Comparison of ENCODE assay signal across 15 mouse cellular contexts in genomic region chr5:102072057-102072456, GRCm38 (mm10). TPM values are rescaled to one million over a fixed set of nuclear protein-coding genes. Genes with fewer than 3 reads are reported as not detected.
DNase-seq lines count a peak whose midpoint lies in the region; ATAC-seq and TF ChIP-seq lines count a peak whose summit lies in the region.
"Had no signal": no experiment of that assay in that cellular context is flagged by ENCODE, and none has a peak within 500 bp of the region (broad histone marks: within the 10 kb centered on the region; RNA-seq: fewer than 3 reads in every experiment).

No protein-coding gene starts in this region.

- TF ChIP-seq CTCF in midbrain, postnatal 0 days (IDR thresholded peaks at IDR 0.05) = no peak
- TF ChIP-seq CTCF in kidney, adult 2 months (conservative IDR thresholded peaks at IDR 0.05; ENCODE audit: insufficient read depth, insufficient read length, low read depth, low read length) = no peak
- no peak for TF ChIP-seq CTCF in layer of hippocampus, adult 2 months (conservative IDR thresholded peaks at IDR 0.05)

- no peak overlapping the region for H3K27ac ChIP-seq in forebrain, embryonic 11.5 days (ENCODE audit: low read depth, low read length)
- no peak overlapping the region for H3K27ac ChIP-seq in forebrain, embryonic 13.5 days
- peak overlapping the region; percentile 36; the same call in 1 of the 2 replicates for H3K27ac ChIP-seq in brown adipose tissue, adult 24 weeks (replicated peaks; ENCODE audit: low read depth, low read length)
- H3K27ac ChIP-seq in macrophage = peak overlapping the region; percentile 100
- no peak overlapping the region for H3K27ac ChIP-seq in midbrain, postnatal 0 days (ENCODE audit: low read depth, low read length)
- no peak overlapping the region for H3K27ac ChIP-seq in kidney, adult 2 months (ENCODE audit: insufficient read depth, low read depth, low read length)
- H3K27ac ChIP-seq in layer of hippocampus, adult 2 months = no peak overlapping the region
- H3K27ac ChIP-seq: limb, embryonic 13.5 days; liver, embryonic 15.5 days had no signal

- no peak overlapping the region for H3K9ac ChIP-seq in forebrain, embryonic 11.5 days (ENCODE audit: low read length)
- H3K9ac ChIP-seq in forebrain, embryonic 13.5 days = no peak overlapping the region
- H3K9ac ChIP-seq in midbrain, postnatal 0 days (replicated peaks; ENCODE audit: low read length, poor library complexity, severe bottlenecking) = no peak overlapping the region
- H3K9ac ChIP-seq: limb, embryonic 13.5 days; liver, embryonic 15.5 days had no signal

- no peak for ATAC-seq in forebrain, embryonic 11.5 days (replicated peaks; ENCODE audit: low FRiP score)
- ATAC-seq in forebrain, embryonic 13.5 days = no peak
- no peak for ATAC-seq in midbrain, postnatal 0 days (ENCODE audit: low FRiP score)

- H3K27me3 ChIP-seq in forebrain, embryonic 11.5 days (ENCODE audit: control insufficient read depth, insufficient read depth, low read length) = no peaks in the 10 kb centered on the region
- H3K27me3 ChIP-seq in forebrain, embryonic 13.5 days = no peaks in the 10 kb centered on the region
- no peaks in the 10 kb centered on the region for H3K27me3 ChIP-seq in midbrain, postnatal 0 days (ENCODE audit: insufficient read depth, low read length)
- H3K27me3 ChIP-seq in kidney, adult 2 months (replicated peaks; ENCODE audit: control insufficient read depth, insufficient read depth, low read length) = no peaks in the 10 kb centered on the region
- H3K27me3 ChIP-seq: limb, embryonic 13.5 days; liver, embryonic 15.5 days had no signal

- peaks cover 20% of the 10 kb centered on the region for H3K79me2 ChIP-seq in macrophage (ENCODE audit: inconsistent target)

- H3K9me3 ChIP-seq in forebrain, embryonic 11.5 days (ENCODE audit: control insufficient read depth, low read length) = no peaks in the 10 kb centered on the region
- H3K9me3 ChIP-seq in forebrain, embryonic 13.5 days (replicated peaks) = no peaks in the 10 kb centered on the region
- no peaks in the 10 kb centered on the region for H3K9me3 ChIP-seq in midbrain, postnatal 0 days (ENCODE audit: low read length)
- H3K9me3 ChIP-seq: limb, embryonic 13.5 days; liver, embryonic 15.5 days had no signal

- no peak for DNase-seq in forebrain, embryonic 11.5 days (ENCODE audit: low spot score)
- DNase-seq in midbrain, postnatal 0 days (ENCODE audit: low spot score) = peak; percentile 22
- no peak for DNase-seq in kidney, adult 2 months
- DNase-seq in layer of hippocampus, adult 2 months (ENCODE audit: low spot score in 2 of 2) = no peak
- DNase-seq in cerebellum, postnatal 10 days = no peak
- DNase-seq: cerebellum, adult 11 months; cerebellum, postnatal 36 days; kidney, adult 8-10 months; kidney, postnatal 36 days; right cerebral cortex, postnatal 4 days had no signal

- H3K4me2 ChIP-seq in forebrain, embryonic 11.5 days (ENCODE audit: low read depth, low read length, severe bottlenecking) = 0 out of 2 replicates have a peak overlapping the region, but pooled peaks have one; percentile 21
- no peak overlapping the region for H3K4me2 ChIP-seq in forebrain, embryonic 13.5 days
- H3K4me2 ChIP-seq in midbrain, postnatal 0 days (ENCODE audit: low read depth, low read length, poor library complexity, severe bottlenecking) = no peak overlapping the region
- H3K4me2 ChIP-seq: limb, embryonic 13.5 days; liver, embryonic 15.5 days had no signal

- H3K36me3 ChIP-seq in forebrain, embryonic 11.5 days (ENCODE audit: control insufficient read depth, insufficient read depth, low read length) = no peaks in the 10 kb centered on the region
- H3K36me3 ChIP-seq in forebrain, embryonic 13.5 days (ENCODE audit: poor library complexity, severe bottlenecking) = no peaks in the 10 kb centered on the region
- no peaks in the 10 kb centered on the region for H3K36me3 ChIP-seq in macrophage (ENCODE audit: inconsistent target)
- no peaks in the 10 kb centered on the region; the same call in 1 of the 2 replicates for H3K36me3 ChIP-seq in midbrain, postnatal 0 days (ENCODE audit: insufficient read depth, low read length)
- H3K36me3 ChIP-seq in kidney, adult 2 months (ENCODE audit: control insufficient read depth, insufficient read depth, low read length) = no peaks in the 10 kb centered on the region
- H3K36me3 ChIP-seq: liver, embryonic 15.5 days had no signal

- no peak overlapping the region for H3K4me3 ChIP-seq in forebrain, embryonic 11.5 days (ENCODE audit: low read depth, low read length)
- no peak overlapping the region for H3K4me3 ChIP-seq in forebrain, embryonic 13.5 days
- peak overlapping the region; percentile 16; the same call in 1 of the 2 replicates for H3K4me3 ChIP-seq in brown adipose tissue, adult 24 weeks (ENCODE audit: insufficient read depth, low read depth, low read length)
- H3K4me3 ChIP-seq in macrophage (ENCODE audit: inconsistent target) = no peak overlapping the region
- H3K4me3 ChIP-seq in midbrain, postnatal 0 days (ENCODE audit: low read depth, low read length) = no peak overlapping the region
- no peak overlapping the region for H3K4me3 ChIP-seq in kidney, adult 2 months (ENCODE audit: insufficient read depth, low read depth, low read length)
- H3K4me3 ChIP-seq in layer of hippocampus, adult 2 months = no peak overlapping the region
- H3K4me3 ChIP-seq: limb, embryonic 13.5 days; liver, embryonic 15.5 days had no signal

- H3K4me1 ChIP-seq in forebrain, embryonic 11.5 days (replicated peaks; ENCODE audit: control insufficient read depth, insufficient read depth, low read length) = peaks cover 11% of the 10 kb centered on the region; the same call in 1 of the 2 replicates
- H3K4me1 ChIP-seq in forebrain, embryonic 13.5 days = peaks cover 43% of the 10 kb centered on the region
- 0 out of 2 replicates have a peak, but pooled peaks cover under 1% of the 10 kb centered on the region for H3K4me1 ChIP-seq in brown adipose tissue, adult 24 weeks (ENCODE audit: control insufficient read depth, insufficient read depth, insufficient read length, low read length)
- peaks cover 9% of the 10 kb centered on the region; the same call in 1 of the 2 replicates for H3K4me1 ChIP-seq in midbrain, postnatal 0 days (ENCODE audit: insufficient read depth, low read length)
- H3K4me1 ChIP-seq in kidney, adult 2 months (ENCODE audit: control insufficient read depth, insufficient read depth, low read length) = 0 out of 2 replicates have a peak, but pooled peaks cover 5% of the 10 kb centered on the region

- 29% methylated on average over 4 of the region's 4 CpGs for WGBS in forebrain, embryonic 11.5 days
- 18% methylated on average over 4 of the region's 4 CpGs for WGBS in forebrain, embryonic 13.5 days
- WGBS in macrophage (ENCODE audit: missing documents) = 89% methylated on average over 4 of the region's 4 CpGs
- WGBS in midbrain, postnatal 0 days = 30% methylated on average over 4 of the region's 4 CpGs
- WGBS in kidney, adult 2 months = 94% methylated on average over 4 of the region's 4 CpGs

- TF ChIP-seq POLR2A in kidney, adult 2 months (IDR thresholded peaks at IDR 0.05; ENCODE audit: low read depth, low read length) = no peak

RNA-seq across cellular contexts. Expression of gene Wdfy3, which starts 2.3 kb away (rescaled TPM):
- polyA plus RNA-seq in forebrain, embryonic 11.5 days (2014; fragmentation: Nextera tagmentation; extraction: Ambion mirVana) = 29.2 and 29.6 TPM in 2 replicates
- 22.9 and 24.6 TPM in 2 replicates for polyA plus RNA-seq in forebrain, embryonic 13.5 days (2015; fragmentation: Nextera tagmentation; extraction: Ambion mirVana)
- polyA plus RNA-seq in brown adipose tissue, adult 24 weeks (2012; ENCODE audit: insufficient read depth, insufficient read length, missing spikeins) = 8.2 and 9.1 TPM in 2 replicates
- 100 to 1,000 TPM; 154 to 501 (median 335) TPM for total RNA-seq in macrophage (2018; cell fraction: chromatin; rRNA removed)
- total RNA-seq in macrophage (2018; cell fraction: cytosol; rRNA removed) = 10 to 100 TPM; 33.2 to 88.4 (median 66.0) TPM
- total RNA-seq in macrophage (2018; cell fraction: nucleus; rRNA removed) = 100 to 1,000 TPM in 25 of 26 experiments, 10 to 100 TPM in 1; 87.8 to 329 (median 181) TPM
- polyA plus RNA-seq in macrophage (2018) = 31.1 to 45.6 TPM (median 42.4 TPM) in 3 replicates
- 87.9 and 89.2 TPM in 2 replicates for total RNA-seq in midbrain, postnatal 0 days (2014; rRNA removed)
- 17.1 and 18.2 TPM in 2 replicates for polyA plus RNA-seq in midbrain, postnatal 0 days (2015; fragmentation: Nextera tagmentation; extraction: Ambion mirVana)
- polyA plus RNA-seq in kidney, adult 2 months (2012; rRNA removed) = 39.7 and 49.2 TPM in 2 replicates
- 100 to 1,000 TPM; 119 to 123 TPM for total RNA-seq in layer of hippocampus, adult 2 months (2021)

Comparison
In these comparisons a context has a peak if more than half of its experiments do, and no peak if none do; other contexts are left out.
1. H3K27ac ChIP-seq: peak in brown adipose tissue, adult 24 weeks (single experiment) and macrophage (single experiment); none in forebrain, embryonic 11.5 days (single experiment), forebrain, embryonic 13.5 days (single experiment), midbrain, postnatal 0 days (single experiment), kidney, adult 2 months (single experiment) and layer of hippocampus, adult 2 months (single experiment).